Mouse (Mus musculus): Measurements from ENCODE around the gene 1700074P13Rik. TPM values are rescaled to one million over a fixed set of nuclear protein-coding genes. Genes with fewer than 3 reads are reported as not detected.
A peak's percentile ranks its signal among the peaks of the same experiment; 100 is the strongest.
"Not testable (repeated sequence)": the region's sequence is repeated elsewhere in the genome, so short reads cannot be mapped to it uniquely, and the experiment has no call there.

The 1700074P13Rik gene
- total RNA-seq (2021), result not detected
- long read RNA-seq, experiment 1, result 0 reads
- long read RNA-seq, experiment 2, result 0 reads

DNA sequence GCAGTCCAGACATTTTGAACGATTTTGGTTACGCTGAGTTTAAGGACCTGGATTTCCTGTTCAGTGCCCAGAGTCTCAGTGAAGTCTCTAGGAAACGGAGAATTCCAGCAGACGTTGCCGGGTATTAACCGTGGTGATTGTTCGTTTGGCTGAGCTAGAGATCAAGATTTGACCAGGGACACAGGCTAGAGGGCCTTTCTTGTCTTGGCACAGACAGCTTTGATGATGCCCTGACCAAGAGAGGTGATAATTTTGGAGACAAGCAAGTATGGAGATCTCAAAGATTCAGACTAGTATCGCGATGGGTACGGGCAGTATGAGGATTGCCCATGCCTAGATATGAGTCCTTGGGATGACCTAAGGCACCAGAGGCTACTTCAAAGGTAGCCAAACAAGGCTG is at the start of gene 1700074P13Rik:
1700074P13Rik (minus strand) TSS at position 101 of the 400 bp plus-strand sequence.
- no peak within 1 kb of the TSS for H3K27ac ChIP-seq
- H3K4me3 ChIP-seq, result no peak within 1 kb of the TSS
- DNase-seq (ENCODE audit: extremely low spot score in 1 of 2, low spot score in 2 of 2), result no peak
- TF ChIP-seq CTCF (IDR thresholded peaks at IDR 0.05), result no peak
- intact Hi-C loops (cut with DNase I), result no loop called here

DNA sequence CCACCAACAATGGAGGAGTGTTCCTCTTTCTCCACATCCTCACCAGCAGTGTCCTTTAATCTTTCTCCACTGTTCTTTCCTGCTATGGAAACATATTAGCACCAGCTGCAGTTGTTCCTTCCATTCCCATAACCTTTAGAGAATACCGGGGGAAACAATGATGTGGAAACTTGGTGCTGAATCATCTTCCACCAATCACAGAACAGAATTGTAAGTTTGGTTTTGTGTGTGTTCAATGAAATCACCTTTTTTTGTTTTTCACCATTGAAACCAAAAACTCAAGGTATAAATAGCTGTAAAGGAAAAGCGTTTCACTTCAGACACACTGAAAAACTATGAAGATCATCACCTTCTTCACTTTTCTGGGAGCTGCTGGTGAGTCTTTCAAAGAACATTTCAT is 24.1 kb upstream of the 1700074P13Rik start, which contains the start of gene 1810009J06Rik:
1810009J06Rik (plus strand) TSS at position 301 of the 400 bp plus-strand sequence.
- DNase-seq (ENCODE audit: extremely low spot score in 1 of 2, low spot score in 2 of 2); intact Hi-C loops (cut with DNase I); H3K27ac ChIP-seq; H3K4me3 ChIP-seq: not testable (repeated sequence)

DNA sequence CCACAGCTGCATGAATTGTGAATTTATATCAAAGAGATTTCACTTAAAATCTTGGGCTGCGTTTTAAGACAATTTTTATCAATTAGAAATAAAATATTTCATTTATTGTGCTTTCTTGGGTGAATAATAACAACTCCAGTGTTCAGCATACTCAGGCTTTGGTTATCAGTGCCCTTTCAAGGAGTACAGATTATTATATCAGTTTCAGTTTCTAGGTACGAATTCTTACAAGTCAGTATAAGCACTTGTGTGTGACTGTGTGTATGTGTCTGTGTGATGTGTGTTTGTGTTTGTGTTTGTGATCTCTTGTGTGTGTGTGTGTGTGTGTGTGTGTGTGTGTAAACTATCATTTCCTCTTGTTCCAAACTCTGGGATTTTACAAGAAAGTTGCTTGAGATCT is 13.4 kb upstream of the 1700074P13Rik start:
- Histone ChIP-seq H3K27ac (no peak overlapping the region), H3K4me3 (no peak overlapping the region)
- no peak for TF ChIP-seq CTCF (IDR thresholded peaks at IDR 0.05)
- DNase-seq (ENCODE audit: extremely low spot score in 1 of 2, low spot score in 2 of 2), result no peak
- intact Hi-C loops (cut with DNase I), result no loop called here

- no peak for DNase-seq (ENCODE audit: extremely low spot score in 1 of 2, low spot score in 2 of 2)
- TF ChIP-seq CTCF (IDR thresholded peaks at IDR 0.05), result no peak
- Histone ChIP-seq H3K4me3 (no peak within 1 kb of the TSS), H3K27ac (no peak within 1 kb of the TSS)
- intact Hi-C loops (cut with DNase I), result no loop called here
These were observed 11.4 kb upstream of the 1700074P13Rik start, which contains the start of gene Gm4744 for GRCm38 (mm10) chr6:40951770-40952169. Gm4744 (minus strand) TSS chr6:40951870.

GRCm38 (mm10) chr6:40919954-40920353 is 20.4 kb downstream of the 1700074P13Rik start:
- Histone ChIP-seq H3K4me3 (no peak overlapping the region), H3K27ac (no peak overlapping the region)
- no peak for DNase-seq (ENCODE audit: extremely low spot score in 1 of 2, low spot score in 2 of 2)
- TF ChIP-seq CTCF (IDR thresholded peaks at IDR 0.05), result no peak
- intact Hi-C loops (cut with DNase I), result no loop called here

DNA sequence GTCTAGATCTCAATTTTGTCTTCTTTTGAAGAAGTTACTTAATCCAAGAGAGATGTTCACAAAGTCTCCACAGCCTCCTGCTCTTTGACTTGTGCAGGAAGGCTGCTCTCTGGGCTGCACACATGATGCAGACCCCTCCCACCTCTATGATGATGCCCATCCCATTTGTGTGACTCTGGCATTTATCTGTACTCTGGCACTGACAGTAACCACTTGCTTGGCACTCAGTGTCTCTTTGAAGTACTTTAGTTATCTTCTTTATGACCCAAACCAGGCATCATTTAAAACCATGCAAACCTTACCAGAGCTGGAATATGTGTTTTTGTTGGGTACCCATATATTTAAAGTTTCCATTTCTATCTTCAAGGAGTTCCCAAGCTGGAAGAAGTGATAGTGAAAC is 40.1 kb downstream of the 1700074P13Rik start, which contains the start of gene Prss58:
Prss58 (minus strand) TSS at position 101 of the 400 bp plus-strand sequence.
- no peak for TF ChIP-seq CTCF (IDR thresholded peaks at IDR 0.05)
- Histone ChIP-seq H3K4me3 (no peak within 1 kb of the TSS), H3K27ac (no peak within 1 kb of the TSS)
- no peak for DNase-seq (ENCODE audit: extremely low spot score in 1 of 2, low spot score in 2 of 2)
- intact Hi-C loops (cut with DNase I), result no loop called here

- no peak for TF ChIP-seq CTCF (IDR thresholded peaks at IDR 0.05)
- intact Hi-C loops (cut with DNase I), result no loop called here
- Histone ChIP-seq H3K27ac (no peak overlapping the region), H3K4me3 (no peak overlapping the region)
- no peak for DNase-seq (ENCODE audit: extremely low spot score in 1 of 2, low spot score in 2 of 2)
These were observed 45.6 kb downstream of the 1700074P13Rik start for GRCm38 (mm10) chr6:40894716-40895115.

GRCm38 (mm10) chr6:40893577-40893976 is 46.8 kb downstream of the 1700074P13Rik start:
- peak; percentile 53 for TF ChIP-seq CTCF (IDR thresholded peaks at IDR 0.05)
- H3K27ac ChIP-seq, result no peak overlapping the region
- DNase-seq (ENCODE audit: extremely low spot score in 1 of 2, low spot score in 2 of 2), result peak in 1 of 2 experiments; percentile 34
- intact Hi-C loops (cut with DNase I), result no loop called here
- no peak overlapping the region for H3K4me3 ChIP-seq

- no peak overlapping the region for H3K4me3 ChIP-seq
- no peak overlapping the region for H3K27ac ChIP-seq
- no peak for DNase-seq (ENCODE audit: extremely low spot score in 1 of 2, low spot score in 2 of 2)
- intact Hi-C loops (cut with DNase I), result no loop called here
- TF ChIP-seq CTCF (IDR thresholded peaks at IDR 0.05), result no peak
These were observed 48.6 kb downstream of the 1700074P13Rik start for GRCm38 (mm10) chr6:40891754-40892153.

GRCm38 (mm10) chr6:40890973-40891372 is 49.4 kb downstream of the 1700074P13Rik start:
- intact Hi-C loops (cut with DNase I), result no loop called here
- TF ChIP-seq CTCF (IDR thresholded peaks at IDR 0.05), result no peak
- Histone ChIP-seq H3K4me3 (no peak overlapping the region), H3K27ac (no peak overlapping the region)
- DNase-seq (ENCODE audit: extremely low spot score in 1 of 2, low spot score in 2 of 2), result no peak

DNA sequence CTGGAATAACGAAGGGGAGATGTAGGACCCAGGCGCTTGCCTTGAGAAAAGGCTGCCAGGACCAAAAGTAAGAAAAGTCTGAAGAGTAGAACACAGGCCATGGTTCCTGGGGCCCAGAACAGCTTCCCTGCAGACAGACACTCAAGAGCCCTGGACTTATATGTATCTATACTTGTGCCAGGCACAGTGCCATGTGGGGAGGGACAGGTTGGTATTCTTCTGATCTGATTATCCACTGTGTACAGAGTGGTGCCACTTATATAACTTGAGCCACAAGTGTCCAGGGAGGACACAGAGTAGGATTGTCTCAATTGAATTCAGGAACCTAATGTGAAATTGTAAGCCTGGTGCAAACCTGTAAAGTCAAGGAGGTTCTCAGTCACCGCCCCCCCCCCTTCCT is 53.0 kb downstream of the 1700074P13Rik start, which contains the start of gene Moxd2:
Moxd2 (minus strand) TSS at position 101 of the 400 bp plus-strand sequence.
- no peak for TF ChIP-seq CTCF (IDR thresholded peaks at IDR 0.05)
- intact Hi-C loops (cut with DNase I), result no loop called here
- no peak for DNase-seq (ENCODE audit: extremely low spot score in 1 of 2, low spot score in 2 of 2)
- Histone ChIP-seq H3K4me3 (no peak within 1 kb of the TSS), H3K27ac (no peak within 1 kb of the TSS)

Other genes starting within 250 kb of the 1700074P13Rik start
- gene Moxd2, start 53.1 kb downstream of the 1700074P13Rik start, total RNA-seq (2021), result not detected
- not detected for gene Prss58, start 40.2 kb downstream of the 1700074P13Rik start, total RNA-seq (2021)
- gene Gm4744, start 11.3 kb upstream of the 1700074P13Rik start, total RNA-seq (2021), result not detected
- not detected for gene 1810009J06Rik, start 24.2 kb upstream of the 1700074P13Rik start, total RNA-seq (2021)
- not detected for gene Gm2663, start 58.9 kb upstream of the 1700074P13Rik start, total RNA-seq (2021)
- gene 2210010C04Rik, start 95.0 kb upstream of the 1700074P13Rik start, total RNA-seq (2021), result not detected